Mouse (Mus musculus): ENCODE results near the gene Fez1. TPM values are rescaled to one million over a fixed set of nuclear protein-coding genes. Genes with fewer than 3 reads are reported as not detected.

Fez1 gene
- 6.9 TPM for polyA plus RNA-seq (2014; fragmentation: Illumina TruSeq; extraction: RNeasy Lipid Tissue Mini Kit (QIAGEN cat#74804); ENCODE audit: low read depth, low replicate concordance)

GRCm38 (mm10) chr9:36821644-36822000 is at the start of gene Fez1:
TSS of gene Fez1 (plus strand) at chr9:36821864.

DNA sequence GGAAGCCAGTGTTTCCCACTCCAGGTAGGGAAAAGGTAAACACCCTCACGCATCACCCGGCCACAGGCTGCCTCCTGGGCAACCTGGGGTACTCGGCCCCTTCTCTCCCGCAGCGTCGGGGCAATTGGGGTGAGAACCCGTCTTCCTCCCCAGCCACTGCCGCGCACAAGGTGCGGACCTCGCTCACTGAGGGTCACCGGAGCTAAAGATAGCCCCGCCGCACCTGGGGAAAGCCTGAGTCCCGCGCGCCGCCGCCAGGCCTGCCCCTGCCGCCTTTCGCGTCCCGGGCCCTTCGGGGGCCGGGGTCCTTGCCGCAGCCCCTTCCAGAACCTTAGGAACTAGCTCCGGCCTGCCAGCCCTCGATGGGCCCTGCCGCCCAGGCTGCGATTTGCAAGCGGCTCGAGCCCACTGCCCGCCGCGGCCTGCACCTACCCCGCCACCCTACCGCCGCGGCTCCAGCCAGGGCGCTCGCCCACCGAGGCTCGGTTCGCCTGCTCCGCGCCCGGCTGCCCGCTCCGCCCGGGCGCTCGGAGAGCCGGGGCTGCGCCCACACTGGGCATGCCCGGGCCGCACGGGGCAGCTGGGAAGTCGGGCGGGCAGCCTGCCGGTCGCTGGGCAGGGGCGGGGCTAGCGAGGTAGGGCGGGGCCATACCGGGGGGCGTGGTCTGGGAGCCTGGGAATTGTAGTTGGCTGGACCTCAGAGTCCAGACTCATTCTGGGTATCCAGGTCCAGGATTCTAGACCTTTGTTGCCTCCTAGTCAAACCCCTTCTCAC is 24.7 kb upstream of the Fez1 start, which contains the start of gene Ei24:
Gene Ei24, minus strand, starts transcription at position 613 of the 775 bp plus-strand sequence.

Other genes starting within 250 kb of the Fez1 start
- not detected for gene Gm17689, start 239.2 kb upstream of the Fez1 start, polyA plus RNA-seq (2014; fragmentation: Illumina TruSeq; extraction: RNeasy Lipid Tissue Mini Kit (QIAGEN cat#74804); ENCODE audit: low read depth, low replicate concordance)
- not detected for gene A630095E13Rik, start 178.5 kb upstream of the Fez1 start, polyA plus RNA-seq (2014; fragmentation: Illumina TruSeq; extraction: RNeasy Lipid Tissue Mini Kit (QIAGEN cat#74804); ENCODE audit: low read depth, low replicate concordance)
- gene Acrv1, start 128.6 kb upstream of the Fez1 start, polyA plus RNA-seq (2014; fragmentation: Illumina TruSeq; extraction: RNeasy Lipid Tissue Mini Kit (QIAGEN cat#74804); ENCODE audit: low read depth, low replicate concordance) = 4.0 TPM
- 2.7 TPM for gene Chek1, start 94.8 kb upstream of the Fez1 start, polyA plus RNA-seq (2014; fragmentation: Illumina TruSeq; extraction: RNeasy Lipid Tissue Mini Kit (QIAGEN cat#74804); ENCODE audit: low read depth, low replicate concordance)
- gene Stt3a, start 54.2 kb upstream of the Fez1 start, polyA plus RNA-seq (2014; fragmentation: Illumina TruSeq; extraction: RNeasy Lipid Tissue Mini Kit (QIAGEN cat#74804); ENCODE audit: low read depth, low replicate concordance) = 187 TPM
- 78.6 TPM for gene Ei24, start 24.5 kb upstream of the Fez1 start, polyA plus RNA-seq (2014; fragmentation: Illumina TruSeq; extraction: RNeasy Lipid Tissue Mini Kit (QIAGEN cat#74804); ENCODE audit: low read depth, low replicate concordance)